Mouse (Mus musculus) heart, embryonic 12.5 days (tissue): ENCODE results near the gene Oma1. TPM values are rescaled to one million over a fixed set of nuclear protein-coding genes. Genes with fewer than 3 reads are reported as not detected.
A peak's percentile ranks its signal among the peaks of the same experiment; 100 is the strongest.

Experiments
- ATAC-seq: fragments of 200-750 bp; cut with Nextera tagmentation; 2 replicates; pipeline ENCODE4 v1.8.0; 2017; ENCODE audit warnings: moderate TSS enrichment, moderate library complexity; ENCODE audit not compliant: insufficient number of reproducible peaks, low FRiP score
- H3K27ac ChIP-seq: fragments of 300-500 bp; sonication (generic); 2 replicates; pipeline ENCODE4 v1.5.1; 2016; ENCODE audit warnings: mild to moderate bottlenecking, moderate library complexity; ENCODE audit not compliant: poor library complexity, severe bottlenecking
- H3K27me3 ChIP-seq: fragments of 300-500 bp; sonication (generic); replicated peaks from 2 replicates; pipeline ENCODE4 v1.6.1; 2016; ENCODE audit warnings: mild to moderate bottlenecking, moderate library complexity
- H3K36me3 ChIP-seq: fragments of 300-500 bp; sonication (generic); 2 replicates; pipeline ENCODE4 v1.6.1; 2016; ENCODE audit warnings: mild to moderate bottlenecking, moderate library complexity
- H3K4me1 ChIP-seq: fragments of 300-500 bp; sonication (generic); replicated peaks from 2 replicates; pipeline ENCODE4 v1.6.1; 2016; ENCODE audit warnings: mild to moderate bottlenecking
- H3K4me2 ChIP-seq: fragments of 300-500 bp; sonication (generic); 2 replicates; pipeline ENCODE4 v1.6.1; 2016; ENCODE audit warnings: mild to moderate bottlenecking, moderate library complexity
- H3K4me3 ChIP-seq: fragments of 300-500 bp; sonication (generic); 2 replicates; pipeline ENCODE4 v1.5.1; 2016; ENCODE audit warnings: mild to moderate bottlenecking
- H3K9ac ChIP-seq: fragments of 300-500 bp; sonication (generic); 2 replicates; pipeline ENCODE4 v1.6.1; 2016; ENCODE audit warnings: mild to moderate bottlenecking, moderate library complexity
- H3K9me3 ChIP-seq: fragments of 300-500 bp; sonication (generic); replicated peaks from 2 replicates; pipeline ENCODE4 v1.6.1; 2016; ENCODE audit warnings: mild to moderate bottlenecking, moderate library complexity
- WGBS: fragments of 180-500 bp; shearing (Covaris S2); methylation state at CpG from one replicate; pipeline ENCODE4 v1.1.7; 2016; 5-methylcytosine and 5-hydroxymethylcytosine counted together
- polyA plus RNA-seq: library from polyadenylated mRNA; unstranded; fragments of >200 nt; fragmentation: Nextera tagmentation; extraction: Ambion mirVana; gene quantifications from 2 replicates; pipeline ENCODE4 v1.2.1, GENCODE M21; 2016

Oma1 gene
- polyA plus RNA-seq: 20.4 and 21.1 TPM in 2 replicates

GRCm38 (mm10) chr4:103313587-103314525 lies at the start of gene Oma1:
Oma1 (plus strand) TSS chr4:103313812.
- Histone ChIP-seq H3K4me2 (peak within 1 kb of the TSS; percentile 70), H3K27ac (peak within 1 kb of the TSS; percentile 95), H3K9ac (peak within 1 kb of the TSS; percentile 78), H3K9me3 (no peaks in the 10 kb centered on the region), H3K4me3 (peak within 1 kb of the TSS; percentile 68), H3K4me1 (peaks cover 3% of the 10 kb centered on the region), H3K36me3 (no peaks in the 10 kb centered on the region; the same call in 1 of the 2 replicates), H3K27me3 (no peaks in the 10 kb centered on the region)
- WGBS: 0% methylated on average over 59 of the region's 61 CpGs
- ATAC-seq: peak; percentile 99

- Histone ChIP-seq H3K9me3 (no peaks in the 10 kb centered on the region), H3K4me3 (no peak overlapping the region), H3K27me3 (no peaks in the 10 kb centered on the region), H3K9ac (no peak overlapping the region), H3K27ac (no peak overlapping the region), H3K4me1 (no peaks in the 10 kb centered on the region), H3K4me2 (no peak overlapping the region), H3K36me3 (no peaks in the 10 kb centered on the region)
- ATAC-seq: no peak
- 31% methylated on average over 8 of the region's 8 CpGs for WGBS
These were observed 49.7 kb upstream of the Oma1 start for GRCm38 (mm10) chr4:103263812-103264396.

GRCm38 (mm10) chr4:103265166-103265565 lies 48.4 kb upstream of the Oma1 start:
- Histone ChIP-seq H3K4me1 (no peaks in the 10 kb centered on the region), H3K27ac (no peak overlapping the region), H3K27me3 (no peaks in the 10 kb centered on the region), H3K9ac (no peak overlapping the region), H3K4me3 (no peak overlapping the region), H3K9me3 (no peaks in the 10 kb centered on the region), H3K36me3 (no peaks in the 10 kb centered on the region), H3K4me2 (no peak overlapping the region)
- WGBS: 41% methylated on average over 2 of the region's 2 CpGs
- no peak for ATAC-seq

DNA sequence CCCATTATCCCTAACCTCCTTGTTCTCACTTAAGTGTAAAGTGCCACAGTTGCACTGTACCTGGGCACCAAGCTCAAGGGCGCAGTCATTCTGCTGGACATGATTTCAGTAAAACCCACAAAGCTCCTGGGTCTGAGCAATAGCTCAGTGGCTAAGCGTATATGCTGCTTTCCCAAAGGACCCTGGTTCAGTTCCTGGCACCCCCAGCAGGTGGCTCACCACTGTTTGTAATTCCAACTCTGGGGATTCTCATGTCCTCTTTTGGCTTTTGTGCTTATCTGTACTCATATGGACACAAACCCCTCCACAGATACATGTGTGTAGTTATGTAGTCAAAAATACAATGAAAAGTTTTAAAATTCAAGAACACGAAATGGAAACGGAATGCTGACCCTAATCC lies 44.3 kb upstream of the Oma1 start:
- no peak for ATAC-seq
- H3K36me3 ChIP-seq: no peaks in the 10 kb centered on the region
- H3K27ac ChIP-seq: no peak overlapping the region
- no peaks in the 10 kb centered on the region for H3K27me3 ChIP-seq
- H3K9ac ChIP-seq: no peak overlapping the region
- H3K9me3 ChIP-seq: no peaks in the 10 kb centered on the region
- 74% methylated on average over 4 of the region's 4 CpGs for WGBS
- no peak overlapping the region for H3K4me3 ChIP-seq
- H3K4me1 ChIP-seq: no peaks in the 10 kb centered on the region
- H3K4me2 ChIP-seq: no peak overlapping the region

DNA sequence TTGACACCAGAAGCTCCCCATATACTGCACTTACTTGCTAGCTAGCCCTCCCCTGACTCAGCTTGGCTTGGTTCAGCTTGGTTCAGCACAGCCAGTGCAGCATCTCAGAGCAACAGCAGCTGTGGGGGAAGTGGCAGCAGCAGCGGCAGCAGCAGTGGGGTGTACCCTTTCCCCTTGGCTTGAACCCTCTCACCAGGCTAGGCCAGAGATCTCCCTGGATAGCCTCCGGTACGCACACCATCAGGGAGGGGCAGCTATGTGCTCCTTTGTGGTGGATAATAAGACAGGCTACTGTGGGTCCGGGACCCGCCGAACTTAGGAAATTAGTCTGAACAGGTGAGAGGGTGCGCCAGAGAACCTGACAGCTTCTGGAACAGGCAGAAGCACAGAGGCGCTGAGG lies 40.6 kb upstream of the Oma1 start:
- WGBS: 56% methylated on average over 7 of the region's 8 CpGs
- no peaks in the 10 kb centered on the region for H3K9me3 ChIP-seq
- H3K27ac ChIP-seq: no peak overlapping the region
- no peaks in the 10 kb centered on the region for H3K27me3 ChIP-seq
- no peaks in the 10 kb centered on the region for H3K4me1 ChIP-seq
- ATAC-seq: no peak
- peak overlapping the region; percentile 24 for H3K4me2 ChIP-seq
- H3K9ac ChIP-seq: no peak overlapping the region
- H3K36me3 ChIP-seq: no peaks in the 10 kb centered on the region
- H3K4me3 ChIP-seq: no peak overlapping the region

DNA sequence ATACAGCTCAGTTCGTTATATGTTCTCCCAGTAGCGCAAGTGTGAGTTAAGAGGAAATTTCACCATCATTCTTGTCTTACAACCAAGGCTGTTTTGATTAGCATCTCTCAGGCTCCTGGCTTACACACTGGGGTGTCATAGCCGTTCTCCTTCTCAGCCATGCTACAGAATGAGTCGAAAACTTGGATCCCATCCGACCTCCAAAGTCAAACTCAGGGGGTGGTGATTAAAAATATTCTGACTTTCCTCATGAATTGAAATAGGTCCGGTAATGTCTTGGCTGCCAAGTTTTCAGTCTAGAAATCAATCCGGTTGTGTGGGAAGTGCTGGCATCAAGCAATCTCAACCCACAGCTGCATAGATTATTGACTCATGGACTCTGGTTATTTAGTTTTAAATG lies 25.3 kb upstream of the Oma1 start:
- Histone ChIP-seq H3K4me3 (no peak overlapping the region), H3K27me3 (no peaks in the 10 kb centered on the region), H3K9ac (no peak overlapping the region), H3K36me3 (no peaks in the 10 kb centered on the region), H3K4me1 (no peaks in the 10 kb centered on the region), H3K9me3 (no peaks in the 10 kb centered on the region), H3K4me2 (no peak overlapping the region), H3K27ac (no peak overlapping the region)
- no peak for ATAC-seq
- 78% methylated on average over 7 of the region's 7 CpGs for WGBS

- Histone ChIP-seq H3K36me3 (no peaks in the 10 kb centered on the region), H3K4me3 (no peak within 1 kb of the TSS), H3K27ac (no peak within 1 kb of the TSS), H3K4me1 (no peaks in the 10 kb centered on the region), H3K9ac (no peak within 1 kb of the TSS), H3K4me2 (no peak within 1 kb of the TSS), H3K9me3 (no peaks in the 10 kb centered on the region), H3K27me3 (no peaks in the 10 kb centered on the region)
- 71% methylated on average over 2 of the region's 2 CpGs for WGBS
- no peak for ATAC-seq
These were observed 22.8 kb upstream of the Oma1 start, which contains the start of gene 4921539E11Rik for GRCm38 (mm10) chr4:103290763-103291162. 4921539E11Rik (minus strand) TSS chr4:103290863.

GRCm38 (mm10) chr4:103299342-103299741 lies 14.3 kb upstream of the Oma1 start:
- no peak overlapping the region for H3K4me3 ChIP-seq
- ATAC-seq: no peak
- 0 out of 2 replicates have a peak, but pooled peaks cover 3% of the 10 kb centered on the region for H3K27me3 ChIP-seq
- H3K4me2 ChIP-seq: no peak overlapping the region
- H3K9ac ChIP-seq: no peak overlapping the region
- H3K9me3 ChIP-seq: no peaks in the 10 kb centered on the region
- H3K4me1 ChIP-seq: no peaks in the 10 kb centered on the region
- no peak overlapping the region for H3K27ac ChIP-seq
- WGBS: 69% methylated on average over 10 of the region's 10 CpGs
- no peaks in the 10 kb centered on the region for H3K36me3 ChIP-seq

DNA sequence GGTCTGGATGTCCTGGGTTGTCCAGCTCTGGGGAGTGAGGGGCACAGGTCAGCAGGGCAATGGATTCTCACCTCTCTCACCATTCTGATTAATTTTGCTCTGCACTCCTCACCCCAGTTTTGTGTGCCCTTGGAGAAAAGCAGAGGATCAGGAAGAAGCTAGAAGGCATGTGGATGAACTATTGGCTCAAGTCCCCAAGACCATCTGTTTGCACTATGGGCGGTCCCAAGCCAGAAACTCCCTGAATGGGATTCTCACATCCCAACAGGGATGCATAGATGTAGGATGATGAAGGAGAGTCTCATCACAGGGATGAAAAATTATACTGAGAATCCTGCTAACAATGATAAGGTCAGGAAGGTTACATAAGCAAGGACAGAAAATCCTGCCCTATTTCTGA lies 9.8 kb upstream of the Oma1 start:
- no peak for ATAC-seq
- no peak overlapping the region for H3K27ac ChIP-seq
- 82% methylated on average over 1 of the region's 1 CpGs for WGBS

GRCm38 (mm10) chr4:103314526-103314910 lies 906 bp downstream of the Oma1 start:
- ATAC-seq: no peak
- Histone ChIP-seq H3K27me3 (no peaks in the 10 kb centered on the region), H3K36me3 (no peaks in the 10 kb centered on the region; the same call in 1 of the 2 replicates), H3K27ac (no peak overlapping the region), H3K4me2 (peak overlapping the region; percentile 70), H3K9me3 (no peaks in the 10 kb centered on the region), H3K4me3 (peak overlapping the region; percentile 68), H3K9ac (peak overlapping the region; percentile 78; the same call in 1 of the 2 replicates), H3K4me1 (peaks cover 3% of the 10 kb centered on the region)
- 52% methylated on average over 3 of the region's 3 CpGs for WGBS

More for the DNA sequence above, 9.8 kb upstream of the Oma1 start:
- H3K4me2 ChIP-seq: no peak overlapping the region
- no peak overlapping the region for H3K4me3 ChIP-seq
- no peaks in the 10 kb centered on the region for H3K27me3 ChIP-seq
- no peaks in the 10 kb centered on the region for H3K4me1 ChIP-seq
- H3K36me3 ChIP-seq: no peaks in the 10 kb centered on the region
- H3K9ac ChIP-seq: no peak overlapping the region
- no peaks in the 10 kb centered on the region for H3K9me3 ChIP-seq

DNA sequence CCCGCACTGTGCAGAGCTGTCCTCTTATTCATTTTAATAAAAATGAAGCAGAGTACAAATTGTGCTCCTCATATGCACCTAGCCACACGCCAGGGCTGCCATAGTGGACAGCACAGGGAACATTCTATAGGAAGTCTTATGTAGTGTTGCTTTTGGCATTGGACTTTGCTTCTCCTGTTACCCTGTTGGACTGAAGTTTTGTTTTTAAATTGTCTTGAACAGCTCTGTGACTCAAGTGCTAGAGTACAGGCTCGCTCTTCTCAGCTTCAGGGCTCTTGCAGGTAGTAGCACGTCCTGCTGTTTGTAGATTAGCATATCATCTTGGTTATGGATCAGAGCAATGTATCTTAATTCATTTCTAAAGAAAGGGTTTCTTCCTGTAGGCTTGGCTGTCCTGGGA lies 2.2 kb downstream of the Oma1 start:
- no peak overlapping the region for H3K27ac ChIP-seq
- no peaks in the 10 kb centered on the region for H3K27me3 ChIP-seq
- no peak overlapping the region for H3K9ac ChIP-seq
- H3K4me2 ChIP-seq: no peak overlapping the region
- H3K4me1 ChIP-seq: peaks cover 3% of the 10 kb centered on the region
- WGBS: 84% methylated on average over 4 of the region's 4 CpGs
- H3K36me3 ChIP-seq: no peaks in the 10 kb centered on the region; the same call in 1 of the 2 replicates
- H3K4me3 ChIP-seq: no peak overlapping the region
- H3K9me3 ChIP-seq: no peaks in the 10 kb centered on the region
- no peak for ATAC-seq
